Mouse (Mus musculus) layer of hippocampus, postnatal 36 days (tissue): ENCODE measurements around the gene Naa40. TPM values are rescaled to one million over a fixed set of nuclear protein-coding genes. Genes with fewer than 3 reads are reported as not detected.

Experiments
- DNase-seq, 2 experiments: peaks; one replicate each; pipeline ENCODE4 v3.0.0; 2022
- total RNA-seq, 2 experiments: library from RNA; stranded (reverse); gene quantifications; 2 replicates each; pipeline ENCODE4 v1.2.3; 2021

Gene Naa40
- total RNA-seq, 2 experiments from 2014 or later = 31.6 to 38.6 TPM

DNA sequence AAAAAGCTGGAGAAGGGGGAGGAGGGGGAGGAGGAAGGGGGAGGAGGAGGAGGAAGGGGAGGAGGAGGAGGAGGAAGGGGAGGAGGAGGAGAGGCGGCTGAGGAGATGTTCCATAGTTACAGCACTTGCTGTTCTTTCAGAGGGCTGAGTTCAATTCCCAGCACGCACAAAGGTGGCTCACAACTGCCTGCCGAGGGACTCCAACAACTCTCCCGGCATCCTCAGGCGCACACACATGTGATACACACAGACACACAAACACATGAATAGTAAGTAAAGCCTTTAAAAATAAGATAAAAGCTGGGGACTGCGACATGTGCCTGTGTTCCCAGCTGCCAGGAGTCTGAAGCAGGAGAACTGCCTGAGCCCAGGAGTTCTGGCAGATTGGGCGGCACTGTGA is 59.5 kb downstream of the Naa40 start:
- DNase-seq = no peak

DNA sequence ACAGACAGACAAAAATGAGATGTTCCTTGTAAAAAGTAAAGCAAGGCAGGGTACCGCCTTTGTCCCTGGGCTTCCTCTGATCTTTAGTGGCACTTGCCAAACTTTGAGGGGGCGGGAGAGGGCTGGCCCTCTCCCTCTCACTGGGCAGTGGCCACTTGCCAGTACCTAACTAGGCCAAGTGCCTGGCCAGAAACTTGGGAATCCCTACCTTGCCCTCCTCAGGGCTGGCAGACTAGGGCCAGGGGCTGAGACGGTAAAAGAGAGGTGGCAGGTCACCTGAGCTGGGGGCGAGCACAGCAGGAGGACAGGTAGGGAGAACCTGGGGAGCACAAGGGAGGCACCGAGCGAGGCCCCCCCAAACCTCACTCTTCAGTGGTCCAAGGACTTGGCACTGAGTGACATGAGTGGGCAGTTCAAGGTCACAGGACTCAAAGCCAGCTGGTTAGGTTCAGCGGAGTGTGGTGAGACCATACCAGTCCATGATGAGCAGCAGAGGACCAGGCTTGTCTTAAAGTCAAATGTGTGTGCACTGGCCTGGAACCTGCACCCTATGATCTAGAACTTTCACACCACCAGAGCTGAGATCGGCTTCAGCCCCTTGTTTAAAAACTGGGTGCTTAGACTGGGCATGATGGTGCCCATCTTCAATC is 60.1 kb downstream of the Naa40 start:
- peak in 1 of 2 experiments; percentile 49 for DNase-seq

DNA sequence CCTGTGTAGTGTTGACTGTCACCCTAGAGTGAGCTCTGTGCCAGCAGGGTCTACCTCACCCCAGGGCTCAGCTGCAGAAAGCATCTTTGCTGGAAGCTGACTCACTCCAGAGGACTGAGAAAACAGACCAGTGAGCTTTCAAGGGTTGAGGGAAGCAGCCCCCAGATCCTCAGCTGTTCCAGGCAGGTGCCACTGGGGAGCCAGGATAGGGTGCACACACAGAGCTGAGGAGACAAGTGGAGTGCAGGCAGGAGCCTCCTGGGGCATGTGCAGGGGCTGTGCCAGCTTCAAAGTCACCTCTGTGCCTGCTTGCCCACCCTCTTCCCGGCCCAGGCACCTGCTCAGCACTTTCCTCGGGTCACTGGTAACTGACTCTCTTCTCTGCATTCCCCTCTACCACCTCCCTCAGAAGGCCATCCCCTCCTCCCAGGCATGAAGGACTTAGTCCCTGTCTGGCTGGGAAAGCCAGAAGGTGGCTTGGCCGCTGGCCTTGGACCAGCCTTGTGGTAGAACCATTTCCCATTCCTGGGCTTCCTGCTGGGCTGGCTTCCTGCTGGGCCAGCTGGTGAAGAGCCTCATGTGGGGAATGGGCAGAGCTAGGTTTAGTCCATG is 62.0 kb downstream of the Naa40 start:
- no peak for DNase-seq

DNA sequence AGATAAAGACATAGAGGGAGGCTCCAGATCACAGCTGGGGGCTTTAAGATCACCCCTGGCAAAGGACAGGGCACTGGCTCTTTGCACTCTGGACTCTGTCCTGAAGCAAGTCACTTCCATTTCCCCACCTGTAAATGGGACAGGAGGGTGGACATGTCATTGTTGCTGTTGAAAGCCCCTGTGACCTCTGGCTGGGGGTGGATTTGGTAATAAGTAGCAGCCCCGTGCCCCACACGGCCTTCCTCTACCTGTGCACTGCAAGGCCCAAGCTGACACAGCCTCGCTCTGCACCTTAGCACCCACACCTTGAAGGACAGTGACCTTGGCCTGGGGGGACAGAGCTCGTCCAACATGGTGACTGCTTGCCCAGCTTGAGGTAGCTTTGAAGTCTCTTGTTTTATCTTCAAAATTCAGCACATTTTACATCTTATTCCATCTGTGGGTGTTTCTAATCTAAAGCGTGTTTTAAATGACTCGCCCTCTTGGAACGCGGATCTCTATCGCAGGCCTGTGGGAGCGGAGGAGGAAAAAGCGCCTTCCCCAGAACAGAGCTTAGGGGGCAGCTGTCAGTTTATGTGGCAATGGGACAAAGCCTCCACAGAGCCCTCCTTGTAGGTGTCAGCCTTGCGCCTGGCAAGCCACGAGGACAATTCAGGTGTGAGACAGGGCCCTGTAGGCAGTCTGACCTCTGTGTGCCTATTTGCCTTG is 63.0 kb downstream of the Naa40 start:
- no peak for DNase-seq

DNA sequence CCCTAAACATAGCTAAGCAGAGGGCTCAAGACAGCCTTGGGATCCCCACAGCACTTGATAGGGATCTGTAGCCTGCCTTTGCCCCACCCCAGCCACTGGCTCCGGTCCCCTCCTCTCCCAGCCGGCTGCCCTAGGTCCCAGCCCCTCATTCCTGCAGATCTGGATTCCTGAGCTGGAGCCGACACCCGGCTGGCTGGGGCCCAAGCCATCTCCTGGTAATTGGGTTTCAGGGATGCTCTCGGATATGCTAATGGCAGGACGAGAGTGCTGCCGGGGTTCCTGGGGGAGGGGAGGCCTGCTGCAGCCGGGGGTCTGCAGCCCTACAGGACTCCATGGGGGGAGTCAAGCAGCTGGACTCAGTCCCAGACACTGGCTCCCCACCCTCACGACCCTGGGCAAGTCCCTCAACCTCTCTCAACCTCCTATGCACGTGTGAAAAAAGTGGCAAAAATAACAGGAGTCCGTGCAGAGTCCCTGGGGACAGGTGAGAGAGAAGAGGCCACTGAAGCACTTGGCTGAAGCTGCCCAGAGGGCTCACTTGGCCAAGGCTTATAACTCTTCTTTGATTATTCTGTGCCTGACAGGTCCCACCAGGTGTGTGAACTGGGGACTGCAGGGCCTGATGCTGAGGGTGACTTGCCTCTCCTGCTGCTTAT is 64.8 kb downstream of the Naa40 start:
- no peak for DNase-seq

Other genes with a start within 250 kb of the Naa40 start
- gene Dnajc4, start 248.6 kb downstream of the Naa40 start, total RNA-seq = 10 to 100 TPM; 21.9 to 22.9 TPM
- 10 to 100 TPM; 13.8 to 14.3 TPM for gene Nudt22, start 245.1 kb downstream of the Naa40 start, total RNA-seq
- gene Trpt1, start 245.1 kb downstream of the Naa40 start, total RNA-seq = 10 to 100 TPM; 13.1 to 17.8 TPM
- gene Fermt3, start 221.7 kb downstream of the Naa40 start, total RNA-seq = 1 to 10 TPM; 3.9 to 5.0 TPM
- 100 to 1,000 TPM; 216 to 229 TPM for gene Stip1, start 201.2 kb downstream of the Naa40 start, total RNA-seq
- gene Macrod1, start 184.4 kb downstream of the Naa40 start, total RNA-seq = 10 to 100 TPM; 20.4 to 22.2 TPM
- gene Flrt1, start 135.5 kb downstream of the Naa40 start, total RNA-seq = 10 to 100 TPM; 18.4 to 18.6 TPM
- gene Otub1, start 34.9 kb downstream of the Naa40 start, total RNA-seq = 100 to 1,000 TPM; 282 to 286 TPM
- gene Cox8a, start 23.6 kb downstream of the Naa40 start, total RNA-seq = 1,000 to 10,000 TPM; 1,005 to 1,018 TPM
- 10 to 100 TPM; 17.5 to 18.7 TPM for gene Rcor2, start 26.1 kb upstream of the Naa40 start, total RNA-seq
- 100 to 1,000 TPM; 111 to 118 TPM for gene Mark2, start 100.7 kb upstream of the Naa40 start, total RNA-seq
- gene Spindoc, start 141.8 kb upstream of the Naa40 start, total RNA-seq = 10 to 100 TPM; 31.8 to 36.9 TPM
- 10 to 100 TPM; 46.9 to 54.4 TPM for gene 2700081O15Rik, start 176.4 kb upstream of the Naa40 start, total RNA-seq
- 100 to 1,000 TPM; 737 to 795 TPM for gene Rtn3, start 242.1 kb upstream of the Naa40 start, total RNA-seq